Mouse (Mus musculus): ENCODE results near the gene Nkx3-2.

- TF ChIP-seq CTCF (IDR thresholded peaks at IDR 0.05; ENCODE audit: control insufficient read depth, insufficient read depth, insufficient replicate concordance, low read depth, low read length): no peak
- no peak for TF ChIP-seq POLR2A (IDR thresholded peaks at IDR 0.05; ENCODE audit: control insufficient read depth, low read depth, low read length)
These were observed 9.5 kb downstream of the Nkx3-2 start for GRCm38 (mm10) chr5:41754836-41755235.
